Mouse (Mus musculus) common myeloid progenitor, adult 5-6 weeks (primary cell): ENCODE measurements around the gene Fam186b. TPM values are rescaled to one million over a fixed set of nuclear protein-coding genes. Genes with fewer than 3 reads are reported as not detected.

Experiments used
- ATAC-seq: replicated peaks from 2 replicates; pipeline ENCODE4 v1.8.0; 2016; ENCODE audit warnings: low read depth, mild to moderate bottlenecking, moderate TSS enrichment, inconsistent platforms; ENCODE audit not compliant: poor library complexity, severe bottlenecking
- total RNA-seq: library from RNA; stranded (forward); fragments of 200-1000, 187-1606 nt; gene quantifications from 2 replicates; pipeline ENCODE4 v1.2.3, GENCODE M21; 2017

Fam186b gene
- total RNA-seq, 1 experiment from 2014 or later: not detected

DNA sequence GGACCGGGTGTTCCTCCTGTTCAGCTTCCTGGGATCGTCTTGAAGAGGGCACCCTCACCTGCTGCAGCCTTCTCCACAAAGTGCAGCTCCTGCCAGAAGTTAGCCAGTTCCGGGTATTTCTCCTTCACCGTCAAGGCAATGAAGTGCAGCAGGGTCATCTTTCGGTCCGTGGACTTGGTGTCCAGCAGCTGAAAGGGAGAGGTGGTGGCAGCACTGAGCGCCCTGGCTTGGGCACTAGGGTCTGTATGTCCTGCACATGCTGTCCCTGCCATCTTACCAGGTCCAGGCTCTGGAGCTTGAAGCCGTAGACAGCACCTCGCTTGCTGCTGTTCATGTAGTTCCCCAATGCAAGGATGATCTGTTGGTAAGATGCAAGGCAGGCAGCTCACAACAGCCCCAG lies 25.3 kb upstream of the Fam186b start:
- no peak for ATAC-seq

DNA sequence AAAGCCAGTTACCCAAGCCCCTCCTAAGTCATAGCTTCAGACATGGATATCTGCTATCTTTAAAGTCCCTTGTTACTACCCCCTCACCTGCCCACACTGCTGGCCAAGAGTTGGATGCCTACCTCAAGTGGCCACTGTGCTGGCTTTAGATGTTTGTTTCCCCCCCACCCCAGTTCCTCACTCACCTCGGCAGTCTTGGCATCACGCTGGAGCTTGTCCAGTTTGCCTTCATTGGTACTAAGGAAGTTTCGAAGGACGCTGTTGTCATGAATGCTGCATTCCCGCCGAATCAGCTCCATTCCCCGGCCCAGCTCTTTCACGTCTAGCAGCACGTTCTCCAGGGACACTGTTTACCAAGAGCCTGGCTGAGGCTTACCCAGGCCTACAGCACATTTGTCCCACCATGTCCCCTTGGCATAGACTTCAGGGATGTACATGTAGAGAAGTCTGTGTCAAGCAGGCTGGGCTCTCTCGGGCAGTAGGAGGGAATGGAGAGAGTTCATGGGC lies 24.5 kb upstream of the Fam186b start:
- no peak for ATAC-seq

DNA sequence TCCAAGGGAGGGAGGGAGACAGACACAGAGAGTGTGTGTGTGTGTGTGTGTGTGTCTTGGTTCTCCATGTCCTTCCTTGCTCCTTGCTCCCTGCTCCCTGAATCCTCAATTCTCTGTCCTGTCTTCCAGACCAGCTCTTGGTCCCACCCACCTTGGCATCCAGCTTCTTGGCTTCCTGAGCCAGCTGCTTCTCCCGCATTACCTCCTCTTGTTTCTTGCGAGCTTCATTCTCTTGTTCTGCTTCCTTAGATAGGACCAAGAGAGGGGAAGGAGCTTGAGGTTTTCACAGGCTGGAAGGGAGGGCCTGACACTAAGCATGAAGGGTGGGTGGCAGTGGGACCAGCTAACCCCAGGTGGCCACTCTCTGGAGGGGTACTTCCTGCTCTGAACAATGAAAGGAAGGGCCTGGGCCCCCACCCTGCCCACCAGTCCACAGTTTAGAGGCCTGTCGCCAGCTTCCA lies 23.8 kb upstream of the Fam186b start:
- no peak for ATAC-seq

DNA sequence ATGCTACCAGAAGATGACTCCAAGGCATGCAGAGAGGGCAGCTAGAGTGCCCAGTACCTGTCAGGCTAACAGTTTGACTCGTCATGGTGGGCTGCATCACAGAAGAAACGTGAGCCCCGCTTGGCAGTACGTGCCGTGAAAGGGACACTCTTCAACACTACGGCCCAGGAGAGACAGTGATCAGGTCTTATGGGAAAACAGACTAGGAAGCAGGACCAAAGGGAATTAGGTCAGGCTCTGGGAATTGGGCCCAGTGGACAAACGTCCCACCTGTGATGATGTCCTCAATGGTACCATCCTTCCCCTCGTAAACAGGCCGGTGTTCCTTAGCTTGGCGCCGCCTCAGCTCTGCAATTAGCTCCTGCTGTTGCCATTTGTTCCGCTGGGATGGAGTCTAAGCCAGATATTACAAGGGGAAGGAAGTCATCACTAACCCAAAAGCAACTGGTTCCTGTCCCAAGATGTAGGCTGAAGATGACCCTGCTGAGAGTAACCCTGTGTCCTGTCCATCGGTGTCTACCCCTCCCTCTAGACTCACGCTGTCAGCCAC lies 23.2 kb upstream of the Fam186b start:
- ATAC-seq: no peak

DNA sequence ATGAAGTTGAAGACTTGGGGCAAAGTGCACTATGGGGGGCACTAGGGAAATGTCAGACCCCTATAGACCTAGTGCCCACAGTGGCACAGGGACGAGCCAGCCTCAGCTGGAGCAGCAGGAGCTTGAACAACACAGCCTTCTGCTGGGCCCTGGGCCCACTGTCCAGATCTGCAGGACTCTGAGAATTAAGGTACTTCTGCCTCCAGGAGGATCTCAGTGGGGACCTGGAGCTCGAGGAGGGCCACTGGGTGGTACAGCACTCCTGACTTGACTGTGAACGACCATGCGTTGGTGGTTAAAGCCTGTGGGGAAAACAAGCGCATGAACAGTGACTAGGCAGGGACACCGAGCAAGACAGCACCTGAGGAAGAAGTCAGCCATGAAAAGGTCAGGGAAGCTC lies 22.4 kb upstream of the Fam186b start:
- ATAC-seq: no peak

DNA sequence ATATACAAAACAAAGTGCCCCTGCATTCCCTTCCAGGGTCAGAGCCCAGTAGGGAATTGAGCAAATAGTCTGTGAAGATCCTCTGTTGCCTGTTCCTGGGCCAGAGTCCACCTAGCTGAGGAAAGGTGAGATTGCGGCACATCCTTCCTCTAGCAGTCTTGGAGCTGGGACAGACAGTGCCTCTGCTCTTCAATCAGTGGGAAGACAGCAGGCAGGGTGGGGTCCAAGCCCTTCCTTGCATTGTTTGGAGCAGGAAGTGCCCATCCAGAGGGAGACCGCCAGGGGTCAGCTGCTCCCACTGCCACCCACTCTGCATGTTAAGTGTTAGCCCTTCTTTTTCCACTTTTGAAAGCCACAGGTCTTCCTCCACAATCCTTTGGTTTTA lies 21.6 kb upstream of the Fam186b start:
- ATAC-seq: peak; percentile 5; the same call in 1 of the 2 replicates

DNA sequence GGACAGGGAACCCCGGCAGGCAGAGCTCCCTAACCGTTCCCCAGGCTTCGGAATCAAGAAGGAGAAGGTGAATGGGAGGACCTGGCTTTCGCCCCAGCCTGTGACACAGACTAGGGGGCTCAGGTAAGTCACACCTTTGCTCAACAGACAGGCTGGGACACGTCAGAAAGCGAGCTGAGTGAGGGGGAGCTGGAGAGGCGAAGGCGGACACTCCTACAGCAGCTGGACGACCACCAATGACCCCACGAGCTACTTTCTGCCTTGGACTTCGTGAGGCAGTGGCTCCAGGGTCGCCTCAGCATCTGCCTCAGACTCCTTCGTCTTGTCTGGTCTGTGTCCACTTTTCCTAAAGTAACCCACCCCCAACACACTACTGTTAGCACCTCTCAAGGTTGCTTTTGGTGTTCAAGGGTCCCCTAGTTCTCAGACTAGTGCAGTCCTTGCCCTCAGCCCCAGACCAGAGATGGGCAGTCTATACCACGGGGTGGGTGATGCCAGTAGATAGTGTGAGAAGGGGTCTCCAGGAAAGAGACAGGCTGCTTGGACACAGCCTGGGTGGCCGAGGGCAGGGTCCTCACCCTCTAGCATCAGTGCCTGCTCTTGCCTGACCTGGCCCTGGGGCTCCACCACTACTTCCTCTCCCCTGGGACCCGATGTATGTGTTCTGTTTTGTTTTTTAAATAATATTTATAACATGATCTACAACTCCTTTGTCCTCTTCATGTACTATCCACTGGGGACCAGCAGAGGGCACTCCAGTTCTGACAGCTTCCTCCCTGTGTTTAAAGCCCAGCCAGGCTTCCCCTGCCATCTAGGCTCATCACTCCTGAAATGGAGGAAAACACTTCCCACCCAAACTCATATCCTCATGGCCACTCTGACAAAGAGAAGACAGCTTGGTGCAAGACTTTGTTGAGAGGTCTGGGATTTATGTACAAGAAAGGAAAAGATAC lies 20.9 kb upstream of the Fam186b start:
- ATAC-seq: peak; percentile 86

DNA sequence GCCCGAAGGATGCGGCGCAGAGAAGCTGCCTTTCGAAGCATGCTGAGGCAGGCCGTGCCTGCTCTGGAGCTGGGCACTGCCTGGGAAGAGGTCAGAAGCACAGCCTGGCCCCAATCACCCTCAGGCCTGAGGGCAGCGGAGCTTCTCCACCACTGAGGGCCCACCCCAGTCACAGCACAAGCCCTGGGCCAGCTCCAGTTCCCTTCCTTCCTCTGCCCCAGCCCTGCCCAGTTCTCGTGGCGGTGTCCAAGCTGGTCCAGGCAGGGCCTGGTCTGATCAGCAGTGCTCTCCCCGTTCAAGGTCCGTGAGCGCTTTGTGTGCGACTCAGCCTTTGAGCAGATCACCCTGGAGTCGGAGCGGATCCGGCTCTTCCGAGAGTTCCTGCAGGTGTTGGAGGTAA lies 19.2 kb upstream of the Fam186b start:
- no peak for ATAC-seq

DNA sequence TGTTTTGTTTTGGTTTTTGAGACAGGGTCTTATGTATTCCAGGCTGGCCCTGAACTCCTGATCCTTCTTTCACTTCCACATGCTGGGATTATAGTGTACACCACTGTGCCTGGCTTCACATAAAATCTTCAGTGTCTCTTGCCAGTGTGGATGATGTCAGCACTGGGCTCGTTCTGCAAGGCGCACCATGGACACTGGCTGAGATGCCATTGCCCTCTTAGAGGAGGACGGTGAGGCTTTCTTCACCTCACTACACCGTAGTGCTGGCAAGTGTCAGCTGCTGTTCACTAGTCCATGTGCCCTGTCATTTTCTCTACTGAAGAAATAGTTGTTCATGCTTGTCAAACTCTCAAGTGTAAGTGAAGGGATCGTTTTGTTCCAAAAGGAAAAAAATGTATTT lies 14.9 kb upstream of the Fam186b start:
- ATAC-seq: no peak

DNA sequence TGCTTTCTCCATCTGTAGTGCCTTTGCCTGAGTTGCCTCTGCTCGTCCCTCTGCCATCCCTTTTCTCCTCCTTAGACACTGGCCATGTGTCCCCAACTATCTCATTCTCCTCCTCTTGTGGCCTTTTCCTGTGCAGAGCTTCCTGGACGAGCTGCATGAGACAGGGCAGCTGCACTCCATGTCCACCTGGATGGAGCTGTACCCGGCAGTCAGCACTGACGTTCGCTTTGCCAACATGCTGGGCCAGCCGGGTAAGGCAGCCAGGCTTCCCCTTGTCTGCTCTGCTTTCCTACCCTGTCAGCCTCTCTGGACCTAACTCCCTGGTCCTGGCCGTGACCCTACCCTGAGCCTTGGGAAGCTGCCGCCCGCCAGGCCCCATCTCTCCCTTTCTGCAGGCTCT lies 13.9 kb upstream of the Fam186b start:
- ATAC-seq: no peak

DNA sequence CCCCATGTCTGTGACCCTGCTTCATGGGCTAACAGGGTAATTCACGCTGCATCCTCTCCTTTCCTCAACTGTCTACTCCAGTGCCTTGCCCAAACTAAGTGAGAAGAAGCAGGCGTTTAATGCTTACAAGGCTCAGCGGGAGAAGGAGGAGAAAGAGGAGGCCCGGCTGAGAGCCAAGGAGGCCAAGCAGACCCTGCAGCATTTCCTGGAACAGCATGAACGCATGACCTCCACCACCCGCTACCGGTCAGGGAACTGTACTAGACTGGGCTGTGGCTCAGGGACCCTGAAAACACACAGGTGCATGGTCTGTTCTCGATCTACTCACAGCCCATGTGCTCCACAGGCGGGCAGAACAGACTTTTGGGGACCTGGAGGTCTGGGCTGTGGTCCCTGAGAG lies 11.8 kb upstream of the Fam186b start:
- ATAC-seq: no peak

DNA sequence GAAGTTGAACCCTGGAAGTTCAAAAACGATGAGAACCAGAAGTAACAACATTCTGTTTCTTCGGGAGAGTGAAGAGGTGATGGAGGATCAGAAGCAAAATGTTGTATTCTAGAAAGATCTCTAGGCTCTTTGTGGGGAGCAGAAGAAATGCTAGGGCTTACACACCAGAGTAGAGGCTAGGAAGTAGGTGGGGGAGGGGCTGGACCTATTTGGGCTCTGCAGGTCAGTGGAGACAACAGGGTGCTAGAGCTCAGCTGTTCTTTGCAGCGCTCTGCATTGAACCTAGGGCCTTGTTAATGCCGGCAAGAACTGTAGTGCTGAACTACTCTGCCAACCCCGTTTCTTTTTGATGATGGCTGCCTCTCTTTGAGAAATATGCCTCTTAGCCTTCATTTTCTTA lies 525 bp upstream of the Fam186b start:
- ATAC-seq: no peak

DNA sequence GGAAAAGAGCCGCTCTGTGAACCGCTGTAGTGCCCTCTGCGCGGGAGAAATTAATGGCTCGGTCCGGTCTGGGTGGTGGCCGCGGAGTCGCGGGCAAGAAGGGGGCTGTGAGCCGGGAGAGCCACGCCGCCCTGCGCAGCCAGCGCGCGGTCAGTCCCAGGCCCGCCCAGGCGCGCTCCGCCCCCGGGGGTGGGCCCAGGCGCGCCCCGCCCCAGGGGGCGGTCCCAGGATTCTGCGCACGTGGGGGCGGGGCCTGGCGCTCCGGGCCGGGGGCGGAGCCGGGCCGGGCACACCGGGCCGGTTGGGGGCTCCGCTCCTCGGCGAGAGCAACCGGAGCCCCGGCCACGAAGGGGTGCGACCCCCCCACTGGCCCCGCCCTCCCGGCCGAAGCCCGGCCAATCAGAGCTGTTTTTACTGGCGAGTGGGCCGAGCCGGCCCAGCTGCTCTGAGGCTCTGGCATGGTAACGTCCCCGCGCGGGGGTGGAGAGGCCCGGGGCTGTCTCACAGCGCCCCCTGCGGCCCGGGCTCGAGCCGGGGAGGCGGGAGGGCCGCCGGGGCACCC lies 794 bp downstream of the Fam186b start, which contains the start of gene Prpf40b:
Prpf40b (plus strand) TSS at position 275 of the 562 bp plus-strand sequence.
- peak; percentile 85 for ATAC-seq

DNA sequence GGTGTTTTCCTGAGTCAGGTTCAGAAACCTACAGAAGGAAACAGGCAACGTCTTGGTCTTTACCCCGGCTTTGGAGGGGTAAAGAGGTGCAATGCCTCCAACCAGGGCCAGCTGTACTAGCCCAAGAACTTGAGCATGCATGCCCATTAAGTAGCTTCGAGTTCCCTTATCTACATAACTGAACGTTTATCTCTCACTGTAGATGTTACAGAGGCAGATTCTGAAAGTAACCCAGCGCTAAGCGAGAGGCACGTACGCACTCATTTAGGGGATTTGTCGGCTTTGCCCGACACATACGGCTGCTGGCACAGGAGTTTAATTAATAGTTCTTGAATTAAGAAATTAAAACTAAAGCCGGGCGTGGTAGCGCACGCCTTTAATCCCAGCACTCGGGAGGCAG lies 1.4 kb downstream of the Fam186b start:
- ATAC-seq: 0 out of 2 replicates have a peak, but pooled peaks have one; percentile 23

DNA sequence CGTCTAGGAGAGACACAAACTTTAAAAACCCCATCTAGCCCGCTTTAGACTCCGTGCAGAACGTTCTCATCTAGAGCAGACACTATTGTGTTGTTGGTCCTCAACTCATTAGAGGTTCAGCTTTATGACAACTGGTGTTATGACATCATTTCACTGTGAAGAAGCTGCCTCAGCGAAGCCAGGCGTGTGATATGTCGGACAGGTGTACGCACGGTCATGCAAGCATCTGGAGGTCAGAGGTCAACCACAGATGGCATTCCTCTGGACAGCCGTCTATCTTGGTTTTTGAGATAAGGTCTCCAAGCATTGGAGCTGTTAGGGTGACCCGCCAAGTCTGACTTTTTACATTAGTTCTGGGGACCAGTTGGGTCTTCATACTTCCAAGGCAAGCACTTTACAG lies 5.1 kb downstream of the Fam186b start:
- no peak for ATAC-seq

DNA sequence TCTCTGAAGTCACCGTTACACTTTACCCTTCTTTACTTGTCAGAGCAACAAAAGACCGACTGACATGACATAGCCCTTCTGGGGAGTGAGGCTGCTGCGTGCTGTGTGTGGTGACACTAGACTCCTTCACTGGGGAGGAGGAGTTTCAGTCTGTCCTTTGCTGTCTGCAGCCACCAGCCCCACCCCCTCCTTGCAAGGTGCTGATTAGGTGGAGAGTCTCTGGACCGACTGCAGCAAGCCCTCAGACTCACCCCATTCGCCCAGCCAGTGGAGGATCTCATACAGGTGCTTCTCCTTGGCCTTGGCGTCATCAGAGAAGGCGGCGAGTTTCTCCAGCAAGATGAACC lies 10.5 kb downstream of the Fam186b start:
- no peak for ATAC-seq

DNA sequence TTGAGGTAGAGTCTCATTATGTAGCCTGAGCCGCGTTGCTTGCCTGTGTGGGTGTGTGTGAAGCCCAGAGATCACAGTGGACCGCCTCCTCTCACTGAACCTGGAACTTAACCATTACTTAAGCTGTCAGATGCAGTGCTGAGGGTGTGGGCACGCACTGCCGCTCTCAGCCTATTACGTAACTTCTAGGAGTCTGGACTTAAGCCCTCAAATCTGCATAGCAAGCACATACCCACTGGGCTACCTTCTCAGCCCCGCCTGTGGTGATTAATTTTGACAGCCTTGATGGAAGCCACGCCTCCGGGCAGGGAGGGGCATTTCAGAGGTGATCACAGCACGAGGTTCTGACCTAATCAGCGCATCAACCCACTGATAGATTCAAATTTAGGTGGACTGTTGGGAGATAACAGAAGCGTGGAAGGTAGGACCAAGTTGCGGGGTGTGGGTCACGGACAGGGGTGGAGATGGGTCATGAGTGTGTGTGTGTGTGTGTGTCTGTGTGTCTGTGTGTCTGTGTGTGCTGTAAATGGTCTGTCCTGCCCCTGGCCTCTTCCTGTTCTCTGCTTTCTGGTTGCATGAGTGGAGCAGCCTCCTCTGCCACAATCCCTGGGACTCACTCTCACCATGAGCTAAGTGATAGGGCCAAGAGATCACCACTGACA lies 11.0 kb downstream of the Fam186b start:
- peak; percentile 89 for ATAC-seq

DNA sequence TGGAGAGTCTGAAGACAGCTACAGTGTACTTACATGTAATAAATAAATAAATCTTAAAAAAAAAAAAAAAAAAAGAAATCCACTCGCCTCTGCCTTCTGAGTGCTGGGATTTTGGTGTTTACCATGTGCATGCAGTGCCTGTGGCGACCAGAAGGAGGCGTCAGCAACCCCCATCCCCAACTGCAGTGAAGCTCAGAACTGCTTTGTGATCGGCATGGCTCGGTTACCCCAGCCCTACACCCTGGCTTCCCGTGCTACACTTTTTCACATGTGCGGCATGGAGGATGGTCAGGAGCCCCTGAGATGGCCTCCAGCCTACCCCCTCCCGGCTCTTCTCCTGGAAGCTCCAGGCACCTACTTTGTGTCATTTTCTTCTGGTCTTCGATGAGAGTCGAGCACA lies 12.2 kb downstream of the Fam186b start:
- ATAC-seq: 0 out of 2 replicates have a peak, but pooled peaks have one; percentile 45

DNA sequence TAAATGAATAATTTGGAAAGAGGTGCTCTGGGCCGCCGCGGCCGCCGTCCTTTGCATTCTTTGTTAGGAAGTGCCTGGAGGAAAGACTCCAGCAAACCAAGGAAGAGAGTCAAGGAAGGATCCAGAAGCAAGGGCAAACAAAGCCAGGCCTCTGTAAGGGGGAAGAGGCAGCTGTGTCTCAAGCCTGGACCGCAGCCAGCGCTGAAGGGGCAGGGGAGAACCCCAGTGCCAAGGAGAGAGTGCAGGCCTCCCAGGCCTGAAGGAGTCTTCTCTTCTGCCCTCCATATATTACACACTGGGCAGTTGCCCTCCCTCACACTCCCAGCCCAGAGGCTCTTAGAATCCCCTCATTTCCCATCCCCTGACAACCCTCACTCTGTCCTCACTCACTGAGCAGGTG lies 17.4 kb downstream of the Fam186b start:
- ATAC-seq: no peak

DNA sequence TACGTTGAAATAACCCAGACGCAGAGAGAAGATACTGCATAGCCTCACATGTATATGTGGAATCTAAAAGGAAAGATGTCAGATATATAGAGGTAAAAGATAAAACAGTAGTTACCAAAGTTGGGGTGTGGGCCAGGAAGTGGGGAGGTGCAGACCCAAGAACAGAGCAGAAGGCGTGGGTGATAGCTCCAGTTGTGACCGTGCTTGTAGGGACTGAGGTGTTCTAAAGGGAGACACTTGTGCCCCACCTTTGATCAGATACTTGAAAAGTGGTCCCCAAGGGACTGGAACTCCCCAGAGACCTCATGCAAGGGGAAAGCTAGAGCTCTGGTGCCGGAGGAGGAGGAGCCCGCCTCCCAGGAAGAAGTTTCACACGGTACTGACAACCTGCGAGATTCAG lies 19.6 kb downstream of the Fam186b start:
- no peak for ATAC-seq
